Mouse (Mus musculus): Measurements from ENCODE around the gene Bach1. TPM values are rescaled to one million over a fixed set of nuclear protein-coding genes. Genes with fewer than 3 reads are reported as not detected.

Bach1 gene
- polyA plus RNA-seq, 1 experiment from 2014 or later = 16.5 TPM

DNA sequence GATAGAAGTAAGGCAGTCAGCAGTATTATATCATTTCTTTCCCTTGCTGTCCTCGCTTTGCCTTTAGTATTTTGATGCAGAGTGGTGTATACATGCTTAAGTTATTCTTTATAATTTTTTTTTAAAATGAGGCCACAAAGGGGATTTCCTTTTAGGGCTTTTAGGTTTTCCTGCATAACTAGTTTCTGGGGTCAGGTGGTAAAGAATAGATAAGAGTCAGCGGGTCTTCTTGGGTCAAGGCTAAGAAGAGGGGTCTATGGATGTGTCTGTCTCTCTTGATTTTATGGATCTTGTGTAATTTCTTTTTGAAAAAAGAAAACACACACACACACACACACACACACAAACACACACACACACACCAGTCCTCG, 1.6 kb downstream of the Bach1 start:
- H3K36me3 ChIP-seq = no peaks in the 10 kb centered on the region
- WGBS = 33% methylated on average over 3 of the region's 3 CpGs
- peak overlapping the region; percentile 97 for H3K9ac ChIP-seq
- peak overlapping the region; percentile 84 for H3K4me2 ChIP-seq
- no peaks in the 10 kb centered on the region for H3K27me3 ChIP-seq
- H3K27ac ChIP-seq = 0 out of 2 replicates have a peak overlapping the region, but pooled peaks have one; percentile 89
- no peaks in the 10 kb centered on the region for H3K9me3 ChIP-seq
- peaks cover 31% of the 10 kb centered on the region for H3K4me1 ChIP-seq
- no peak for ATAC-seq (ENCODE audit: insufficient number of reproducible peaks, insufficient read depth, low FRiP score, low TSS enrichment, low read depth)
- peak overlapping the region; percentile 81 for H3K4me3 ChIP-seq

GRCm38 (mm10) chr16:87701891-87702290, 3.1 kb downstream of the Bach1 start:
- 78% methylated on average over 2 of the region's 2 CpGs for WGBS
- H3K4me3 ChIP-seq = no peak overlapping the region
- H3K36me3 ChIP-seq = no peaks in the 10 kb centered on the region
- H3K9ac ChIP-seq = no peak overlapping the region
- no peaks in the 10 kb centered on the region for H3K27me3 ChIP-seq
- H3K4me2 ChIP-seq = no peak overlapping the region
- ATAC-seq (ENCODE audit: insufficient number of reproducible peaks, insufficient read depth, low FRiP score, low TSS enrichment, low read depth) = no peak
- H3K9me3 ChIP-seq = no peaks in the 10 kb centered on the region
- peaks cover 43% of the 10 kb centered on the region for H3K4me1 ChIP-seq
- no peak overlapping the region for H3K27ac ChIP-seq

DNA sequence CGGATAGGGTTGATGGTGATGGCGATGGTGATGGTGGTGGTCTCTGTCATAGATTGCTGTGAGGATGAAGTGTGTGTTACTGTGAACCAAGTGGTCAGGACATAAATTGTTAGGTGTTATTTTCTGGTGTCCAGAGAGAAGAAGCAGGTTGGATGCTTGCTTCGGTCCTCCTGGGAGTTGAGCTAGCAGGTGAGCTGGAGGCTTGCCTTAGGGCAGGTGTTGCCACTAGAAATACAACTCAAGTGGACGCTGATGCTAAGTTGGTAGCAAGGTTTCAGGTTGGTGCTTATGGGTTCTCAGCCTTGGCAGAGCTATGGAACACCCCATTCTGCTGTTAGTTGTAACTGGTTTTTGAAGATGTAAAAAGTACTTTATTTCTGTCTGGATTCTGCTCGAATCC, 4.1 kb downstream of the Bach1 start:
- Histone ChIP-seq H3K36me3 (no peaks in the 10 kb centered on the region), H3K4me1 (peaks cover 47% of the 10 kb centered on the region), H3K27me3 (no peaks in the 10 kb centered on the region), H3K9me3 (no peaks in the 10 kb centered on the region), H3K9ac (no peak overlapping the region), H3K4me2 (no peak overlapping the region), H3K27ac (no peak overlapping the region), H3K4me3 (no peak overlapping the region)
- no peak for ATAC-seq (ENCODE audit: insufficient number of reproducible peaks, insufficient read depth, low FRiP score, low TSS enrichment, low read depth)
- WGBS = 86% methylated on average over 5 of the region's 5 CpGs

DNA sequence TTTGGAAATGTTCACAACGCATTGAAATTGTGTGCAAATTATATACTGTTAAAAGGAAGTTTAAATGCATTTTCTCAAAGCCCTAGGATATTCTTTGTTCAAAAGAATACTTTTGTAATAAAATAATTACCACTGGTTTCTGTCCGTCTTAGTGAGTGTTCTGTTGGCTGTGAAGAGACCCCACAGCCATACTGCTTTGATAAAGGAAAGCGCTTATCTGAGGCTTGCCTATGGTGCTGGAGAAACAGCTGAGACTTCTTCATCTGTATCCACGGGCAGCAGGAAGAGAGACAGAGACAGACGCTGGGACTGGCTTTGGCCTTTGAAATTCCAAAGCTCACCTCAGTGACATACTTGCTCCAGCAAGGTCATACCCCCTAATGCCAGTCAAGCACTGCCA, 5.5 kb downstream of the Bach1 start:
- WGBS = 51% methylated on average over 5 of the region's 5 CpGs
- ATAC-seq (ENCODE audit: insufficient number of reproducible peaks, insufficient read depth, low FRiP score, low TSS enrichment, low read depth) = no peak

GRCm38 (mm10) chr16:87705892-87706589, 7.3 kb downstream of the Bach1 start:
- peaks cover 42% of the 10 kb centered on the region for H3K4me1 ChIP-seq
- ATAC-seq (ENCODE audit: insufficient number of reproducible peaks, insufficient read depth, low FRiP score, low TSS enrichment, low read depth) = no peak
- no peak overlapping the region for H3K4me2 ChIP-seq
- WGBS = 75% methylated on average over 19 of the region's 19 CpGs
- H3K4me3 ChIP-seq = no peak overlapping the region
- no peak overlapping the region for H3K9ac ChIP-seq
- no peaks in the 10 kb centered on the region for H3K27me3 ChIP-seq
- H3K36me3 ChIP-seq = no peaks in the 10 kb centered on the region
- H3K9me3 ChIP-seq = no peaks in the 10 kb centered on the region
- H3K27ac ChIP-seq = no peak overlapping the region

More for the DNA sequence above, 5.5 kb downstream of the Bach1 start:
- Histone ChIP-seq H3K4me1 (peaks cover 50% of the 10 kb centered on the region), H3K27ac (no peak overlapping the region), H3K4me3 (no peak overlapping the region), H3K36me3 (no peaks in the 10 kb centered on the region), H3K27me3 (no peaks in the 10 kb centered on the region), H3K4me2 (no peak overlapping the region), H3K9ac (no peak overlapping the region), H3K9me3 (no peaks in the 10 kb centered on the region)

- Histone ChIP-seq H3K4me3 (no peak overlapping the region), H3K9ac (no peak overlapping the region), H3K4me2 (no peak overlapping the region), H3K9me3 (no peaks in the 10 kb centered on the region), H3K4me1 (peaks cover 38% of the 10 kb centered on the region), H3K36me3 (no peaks in the 10 kb centered on the region), H3K27ac (no peak overlapping the region), H3K27me3 (no peaks in the 10 kb centered on the region)
- WGBS = 78% methylated on average over 4 of the region's 4 CpGs
- ATAC-seq (ENCODE audit: insufficient number of reproducible peaks, insufficient read depth, low FRiP score, low TSS enrichment, low read depth) = no peak
Measured at GRCm38 (mm10) chr16:87707335-87707734, 8.6 kb downstream of the Bach1 start.

DNA sequence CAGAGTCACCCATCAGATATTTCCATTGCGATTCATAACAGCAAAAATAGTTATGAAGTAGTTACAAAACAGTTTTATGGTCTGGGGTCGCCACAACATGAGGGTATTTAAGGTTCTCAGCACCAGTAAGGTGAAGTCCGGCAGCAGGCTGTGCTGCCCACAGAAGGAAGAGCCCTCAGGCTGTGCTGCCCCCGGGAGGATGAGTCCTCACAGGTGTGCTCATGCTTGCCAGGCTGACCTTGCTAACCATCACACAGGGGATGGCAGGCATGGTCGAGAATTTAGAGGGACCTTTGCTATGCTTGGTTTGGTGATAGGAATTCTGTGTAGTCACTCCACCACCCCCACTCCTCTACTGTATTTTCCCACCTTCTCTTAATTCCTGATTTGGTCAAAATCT, 9.8 kb downstream of the Bach1 start:
- no peak overlapping the region for H3K9ac ChIP-seq
- no peaks in the 10 kb centered on the region for H3K27me3 ChIP-seq
- H3K4me1 ChIP-seq = peaks cover 36% of the 10 kb centered on the region
- no peak for ATAC-seq (ENCODE audit: insufficient number of reproducible peaks, insufficient read depth, low FRiP score, low TSS enrichment, low read depth)
- 74% methylated on average over 5 of the region's 5 CpGs for WGBS
- no peak overlapping the region for H3K27ac ChIP-seq
- no peaks in the 10 kb centered on the region for H3K9me3 ChIP-seq
- H3K4me2 ChIP-seq = no peak overlapping the region
- H3K36me3 ChIP-seq = no peaks in the 10 kb centered on the region
- no peak overlapping the region for H3K4me3 ChIP-seq

GRCm38 (mm10) chr16:87709144-87709543, 10.4 kb downstream of the Bach1 start:
- Histone ChIP-seq H3K36me3 (no peaks in the 10 kb centered on the region), H3K4me3 (no peak overlapping the region), H3K4me1 (peaks cover 37% of the 10 kb centered on the region), H3K9me3 (no peaks in the 10 kb centered on the region), H3K27ac (0 out of 2 replicates have a peak overlapping the region, but pooled peaks have one; percentile 34), H3K9ac (no peak overlapping the region), H3K4me2 (no peak overlapping the region), H3K27me3 (no peaks in the 10 kb centered on the region)
- ATAC-seq (ENCODE audit: insufficient number of reproducible peaks, insufficient read depth, low FRiP score, low TSS enrichment, low read depth) = no peak
- WGBS = 64% methylated on average over 5 of the region's 5 CpGs

DNA sequence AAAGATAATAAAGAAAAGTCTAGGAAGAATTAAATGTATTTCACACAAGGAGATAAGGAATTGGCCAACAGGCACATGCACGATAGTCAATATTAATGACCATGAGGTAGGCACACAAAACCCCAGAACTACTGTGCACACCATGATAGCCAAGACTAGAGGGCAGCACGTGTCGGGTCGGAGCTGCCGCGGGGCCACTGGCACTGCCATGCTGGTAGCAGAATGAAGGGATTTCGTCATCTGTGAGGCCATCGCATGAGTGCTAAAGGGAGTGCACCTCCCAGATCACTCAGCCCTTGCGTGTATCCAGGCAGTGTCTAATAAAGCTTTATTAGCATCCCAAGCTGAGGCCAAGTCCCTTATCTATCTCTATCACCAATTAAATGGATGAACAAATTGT, 11.2 kb downstream of the Bach1 start:
- H3K4me3 ChIP-seq = no peak overlapping the region
- no peak overlapping the region for H3K4me2 ChIP-seq
- 94% methylated on average over 9 of the region's 9 CpGs for WGBS
- ATAC-seq (ENCODE audit: insufficient number of reproducible peaks, insufficient read depth, low FRiP score, low TSS enrichment, low read depth) = no peak
- H3K9me3 ChIP-seq = no peaks in the 10 kb centered on the region
- no peak overlapping the region for H3K27ac ChIP-seq
- no peaks in the 10 kb centered on the region for H3K27me3 ChIP-seq
- H3K36me3 ChIP-seq = no peaks in the 10 kb centered on the region
- H3K9ac ChIP-seq = no peak overlapping the region
- H3K4me1 ChIP-seq = peaks cover 34% of the 10 kb centered on the region

- WGBS = 88% methylated on average over 2 of the region's 2 CpGs
- peaks cover 16% of the 10 kb centered on the region for H3K36me3 ChIP-seq
- H3K4me1 ChIP-seq = peaks cover 29% of the 10 kb centered on the region
- H3K27me3 ChIP-seq = no peaks in the 10 kb centered on the region
- H3K27ac ChIP-seq = no peak overlapping the region
- no peak for ATAC-seq (ENCODE audit: insufficient number of reproducible peaks, insufficient read depth, low FRiP score, low TSS enrichment, low read depth)
- no peak overlapping the region for H3K4me2 ChIP-seq
- H3K4me3 ChIP-seq = no peak overlapping the region
- no peaks in the 10 kb centered on the region for H3K9me3 ChIP-seq
- H3K9ac ChIP-seq = no peak overlapping the region
Measured at GRCm38 (mm10) chr16:87711961-87712360, 13.2 kb downstream of the Bach1 start.

- H3K36me3 ChIP-seq = peaks cover 18% of the 10 kb centered on the region
- no peak overlapping the region for H3K27ac ChIP-seq
- no peak for ATAC-seq (ENCODE audit: insufficient number of reproducible peaks, insufficient read depth, low FRiP score, low TSS enrichment, low read depth)
- H3K4me1 ChIP-seq = peaks cover 20% of the 10 kb centered on the region
- H3K4me2 ChIP-seq = no peak overlapping the region
- 84% methylated on average over 18 of the region's 18 CpGs for WGBS
- no peaks in the 10 kb centered on the region for H3K9me3 ChIP-seq
- no peaks in the 10 kb centered on the region for H3K27me3 ChIP-seq
- no peak overlapping the region for H3K4me3 ChIP-seq
- no peak overlapping the region for H3K9ac ChIP-seq
Measured at GRCm38 (mm10) chr16:87712986-87713693, 14.4 kb downstream of the Bach1 start.

- Histone ChIP-seq H3K27ac (no peak overlapping the region), H3K9ac (no peak overlapping the region), H3K27me3 (no peaks in the 10 kb centered on the region), H3K36me3 (peaks cover 25% of the 10 kb centered on the region), H3K9me3 (no peaks in the 10 kb centered on the region), H3K4me2 (no peak overlapping the region), H3K4me3 (no peak overlapping the region), H3K4me1 (peaks cover 13% of the 10 kb centered on the region)
- WGBS = 90% methylated on average over 9 of the region's 9 CpGs
- no peak for ATAC-seq (ENCODE audit: insufficient number of reproducible peaks, insufficient read depth, low FRiP score, low TSS enrichment, low read depth)
Measured at GRCm38 (mm10) chr16:87714550-87714949, 15.8 kb downstream of the Bach1 start.
